Mouse (Mus musculus) neural tube, embryonic 15.5 days (tissue): Measurements from ENCODE around the gene Rabep1. TPM values are rescaled to one million over a fixed set of nuclear protein-coding genes. Genes with fewer than 3 reads are reported as not detected.
"Not testable (repeated sequence)": the region's sequence is repeated elsewhere in the genome, so short reads cannot be mapped to it uniquely, and the experiment has no call there.

ENCODE experiments used
- ATAC-seq: fragments of 200-750 bp; cut with Nextera tagmentation; 2 replicates; pipeline ENCODE4 v1.8.0; 2017; ENCODE audit warnings: mild to moderate bottlenecking, moderate TSS enrichment, moderate library complexity; ENCODE audit not compliant: low FRiP score
- H3K27ac ChIP-seq: fragments of 300-500 bp; sonication (generic); replicated peaks from 2 replicates; pipeline ENCODE4 v1.5.1; 2015; ENCODE audit warnings: mild to moderate bottlenecking, inconsistent platforms
- H3K27me3 ChIP-seq: fragments of 300-500 bp; sonication (generic); replicated peaks from 2 replicates; pipeline ENCODE4 v1.6.1; 2015; ENCODE audit warnings: inconsistent platforms
- H3K36me3 ChIP-seq: fragments of 300-500 bp; sonication (generic); 2 replicates; pipeline ENCODE4 v1.6.1; 2015; ENCODE audit warnings: inconsistent platforms
- H3K4me1 ChIP-seq: fragments of 300-500 bp; sonication (generic); 2 replicates; pipeline ENCODE4 v1.6.1; 2015; ENCODE audit warnings: inconsistent platforms
- H3K4me2 ChIP-seq: fragments of 300-500 bp; sonication (generic); 2 replicates; pipeline ENCODE4 v1.6.1; 2015; ENCODE audit warnings: inconsistent platforms, mild to moderate bottlenecking, moderate library complexity
- H3K4me3 ChIP-seq: fragments of 300-500 bp; sonication (generic); replicated peaks from 2 replicates; pipeline ENCODE4 v1.5.1; 2015; ENCODE audit warnings: mild to moderate bottlenecking, inconsistent platforms
- H3K9ac ChIP-seq: fragments of 300-500 bp; sonication (generic); replicated peaks from 2 replicates; pipeline ENCODE4 v1.6.1; 2015; ENCODE audit warnings: mild to moderate bottlenecking, inconsistent platforms
- H3K9me3 ChIP-seq: fragments of 300-500 bp; sonication (generic); replicated peaks from 2 replicates; pipeline ENCODE4 v1.6.1; 2016; ENCODE audit warnings: inconsistent platforms
- WGBS: fragments of 180-500 bp; shearing (Covaris S2); methylation state at CpG from one replicate; pipeline ENCODE4 v1.1.7; 2015; ENCODE audit warnings: mixed read lengths; 5-methylcytosine and 5-hydroxymethylcytosine counted together
- polyA plus RNA-seq: library from polyadenylated mRNA; unstranded; fragments of >200 nt; fragmentation: Nextera tagmentation; extraction: Ambion mirVana; gene quantifications from 2 replicates; pipeline ENCODE4 v1.2.1, GENCODE M21; 2015

Gene Rabep1
- polyA plus RNA-seq, 1 experiment from 2014 or later, result 83.3 TPM

- Histone ChIP-seq H3K4me1 (peaks cover 18% of the 10 kb centered on the region), H3K27me3 (no peaks in the 10 kb centered on the region), H3K9ac (no peak overlapping the region), H3K27ac (no peak overlapping the region), H3K4me3 (no peak overlapping the region), H3K4me2 (no peak overlapping the region), H3K9me3 (no peaks in the 10 kb centered on the region), H3K36me3 (no peaks in the 10 kb centered on the region)
- no peak for ATAC-seq
- WGBS, result 91% methylated on average over 2 of the region's 2 CpGs
Observed at GRCm38 (mm10) chr11:70869811-70870210, 25.2 kb downstream of the Rabep1 start.

GRCm38 (mm10) chr11:70870407-70870806, 25.8 kb downstream of the Rabep1 start:
- Histone ChIP-seq H3K27me3 (no peaks in the 10 kb centered on the region), H3K9ac (no peak overlapping the region), H3K9me3 (no peaks in the 10 kb centered on the region), H3K4me1 (peaks cover 18% of the 10 kb centered on the region), H3K4me3 (no peak overlapping the region), H3K4me2 (no peak overlapping the region), H3K27ac (no peak overlapping the region), H3K36me3 (no peaks in the 10 kb centered on the region)
- ATAC-seq, result no peak
- 100% methylated on average over 1 of the region's 1 CpGs for WGBS

GRCm38 (mm10) chr11:70871110-70871509, 26.5 kb downstream of the Rabep1 start:
- WGBS, result 89% methylated on average over 1 of the region's 1 CpGs
- no peaks in the 10 kb centered on the region for H3K36me3 ChIP-seq
- no peak for ATAC-seq
- no peaks in the 10 kb centered on the region for H3K9me3 ChIP-seq
- no peaks in the 10 kb centered on the region for H3K27me3 ChIP-seq
- no peak overlapping the region for H3K4me2 ChIP-seq
- no peak overlapping the region for H3K4me3 ChIP-seq
- H3K27ac ChIP-seq, result no peak overlapping the region
- no peak overlapping the region for H3K9ac ChIP-seq
- H3K4me1 ChIP-seq, result peaks cover 18% of the 10 kb centered on the region

GRCm38 (mm10) chr11:70871766-70872330, 27.3 kb downstream of the Rabep1 start:
- no peaks in the 10 kb centered on the region for H3K9me3 ChIP-seq
- no peak overlapping the region for H3K27ac ChIP-seq
- H3K27me3 ChIP-seq, result no peaks in the 10 kb centered on the region
- H3K4me3 ChIP-seq, result no peak overlapping the region
- no peak overlapping the region for H3K9ac ChIP-seq
- H3K4me1 ChIP-seq, result peaks cover 18% of the 10 kb centered on the region
- no peak overlapping the region for H3K4me2 ChIP-seq
- no peaks in the 10 kb centered on the region for H3K36me3 ChIP-seq
- ATAC-seq, result no peak
- 90% methylated on average over 3 of the region's 3 CpGs for WGBS

GRCm38 (mm10) chr11:70873846-70874613, 29.5 kb downstream of the Rabep1 start:
- no peaks in the 10 kb centered on the region for H3K9me3 ChIP-seq
- H3K27me3 ChIP-seq, result no peaks in the 10 kb centered on the region
- H3K27ac ChIP-seq, result no peak overlapping the region
- no peak overlapping the region for H3K9ac ChIP-seq
- H3K36me3 ChIP-seq, result no peaks in the 10 kb centered on the region
- H3K4me1 ChIP-seq, result peaks cover 18% of the 10 kb centered on the region
- ATAC-seq, result no peak
- no peak overlapping the region for H3K4me2 ChIP-seq
- 65% methylated on average over 1 of the region's 1 CpGs for WGBS
- H3K4me3 ChIP-seq, result no peak overlapping the region

GRCm38 (mm10) chr11:70877670-70878069, 33.1 kb downstream of the Rabep1 start:
- peaks cover 7% of the 10 kb centered on the region for H3K4me1 ChIP-seq
- no peaks in the 10 kb centered on the region for H3K9me3 ChIP-seq
- H3K4me3 ChIP-seq, result no peak overlapping the region
- H3K9ac ChIP-seq, result no peak overlapping the region
- ATAC-seq, result no peak
- H3K4me2 ChIP-seq, result no peak overlapping the region
- 94% methylated on average over 7 of the region's 7 CpGs for WGBS
- no peak overlapping the region for H3K27ac ChIP-seq
- 0 out of 2 replicates have a peak, but pooled peaks cover 11% of the 10 kb centered on the region for H3K36me3 ChIP-seq
- no peaks in the 10 kb centered on the region for H3K27me3 ChIP-seq

- no peak overlapping the region for H3K4me3 ChIP-seq
- no peak for ATAC-seq
- H3K36me3 ChIP-seq, result peaks cover 35% of the 10 kb centered on the region
- no peak overlapping the region for H3K9ac ChIP-seq
- H3K4me2 ChIP-seq, result no peak overlapping the region
- no peaks in the 10 kb centered on the region for H3K27me3 ChIP-seq
- no peak overlapping the region for H3K27ac ChIP-seq
- H3K4me1 ChIP-seq, result no peaks in the 10 kb centered on the region
- H3K9me3 ChIP-seq, result no peaks in the 10 kb centered on the region
- WGBS, result 94% methylated on average over 3 of the region's 3 CpGs
Observed at GRCm38 (mm10) chr11:70882905-70883430, 38.4 kb downstream of the Rabep1 start.

GRCm38 (mm10) chr11:70890643-70891042, 46.1 kb downstream of the Rabep1 start:
- H3K36me3 ChIP-seq, result peaks cover 54% of the 10 kb centered on the region
- WGBS, result 90% methylated on average over 2 of the region's 2 CpGs
- no peak for ATAC-seq
- H3K27ac ChIP-seq, result no peak overlapping the region
- H3K4me2 ChIP-seq, result no peak overlapping the region
- no peaks in the 10 kb centered on the region for H3K9me3 ChIP-seq
- no peaks in the 10 kb centered on the region for H3K4me1 ChIP-seq
- H3K9ac ChIP-seq, result no peak overlapping the region
- no peak overlapping the region for H3K4me3 ChIP-seq
- H3K27me3 ChIP-seq, result no peaks in the 10 kb centered on the region

GRCm38 (mm10) chr11:70891616-70892015, 47.0 kb downstream of the Rabep1 start:
- Histone ChIP-seq H3K9me3 (no peaks in the 10 kb centered on the region), H3K4me1 (no peaks in the 10 kb centered on the region), H3K4me2 (no peak overlapping the region), H3K4me3 (no peak overlapping the region), H3K9ac (no peak overlapping the region), H3K27me3 (no peaks in the 10 kb centered on the region), H3K27ac (no peak overlapping the region), H3K36me3 (peaks cover 51% of the 10 kb centered on the region)
- no peak for ATAC-seq

- Histone ChIP-seq H3K27ac (no peak overlapping the region), H3K4me1 (no peaks in the 10 kb centered on the region), H3K27me3 (no peaks in the 10 kb centered on the region), H3K9me3 (no peaks in the 10 kb centered on the region), H3K9ac (no peak overlapping the region), H3K4me3 (no peak overlapping the region), H3K36me3 (peaks cover 35% of the 10 kb centered on the region), H3K4me2 (no peak overlapping the region)
- 89% methylated on average over 3 of the region's 3 CpGs for WGBS
- no peak for ATAC-seq
Observed at GRCm38 (mm10) chr11:70897680-70898079, 53.1 kb downstream of the Rabep1 start.

- H3K9ac ChIP-seq, H3K27me3 ChIP-seq, H3K27ac ChIP-seq, H3K4me3 ChIP-seq, H3K9me3 ChIP-seq, ATAC-seq, H3K4me2 ChIP-seq, H3K4me1 ChIP-seq: not testable (repeated sequence)
- H3K36me3 ChIP-seq, result peaks cover 35% of the 10 kb centered on the region
- 97% methylated on average over 5 of the region's 5 CpGs for WGBS
Observed at GRCm38 (mm10) chr11:70898182-70898581, 53.6 kb downstream of the Rabep1 start.

- WGBS, result 90% methylated on average over 3 of the region's 3 CpGs
- no peak overlapping the region for H3K9ac ChIP-seq
- peaks cover 48% of the 10 kb centered on the region for H3K36me3 ChIP-seq
- H3K27ac ChIP-seq, result no peak overlapping the region
- no peaks in the 10 kb centered on the region for H3K4me1 ChIP-seq
- H3K4me3 ChIP-seq, result no peak overlapping the region
- H3K9me3 ChIP-seq, result no peaks in the 10 kb centered on the region
- no peaks in the 10 kb centered on the region for H3K27me3 ChIP-seq
- no peak overlapping the region for H3K4me2 ChIP-seq
- ATAC-seq, result no peak
Observed at GRCm38 (mm10) chr11:70906681-70907080, 62.1 kb downstream of the Rabep1 start.
